Mouse (Mus musculus) ZHBTc4 (cell line): Measurements from ENCODE around the gene Prune2.
A peak's percentile ranks its signal among the peaks of the same experiment; 100 is the strongest.

Source experiments
- DNase-seq: peaks from one replicate; pipeline ENCODE4 v3.0.0-alpha.2; 2011; ENCODE audit warnings: low read depth, low spot score

Gene Prune2

DNA sequence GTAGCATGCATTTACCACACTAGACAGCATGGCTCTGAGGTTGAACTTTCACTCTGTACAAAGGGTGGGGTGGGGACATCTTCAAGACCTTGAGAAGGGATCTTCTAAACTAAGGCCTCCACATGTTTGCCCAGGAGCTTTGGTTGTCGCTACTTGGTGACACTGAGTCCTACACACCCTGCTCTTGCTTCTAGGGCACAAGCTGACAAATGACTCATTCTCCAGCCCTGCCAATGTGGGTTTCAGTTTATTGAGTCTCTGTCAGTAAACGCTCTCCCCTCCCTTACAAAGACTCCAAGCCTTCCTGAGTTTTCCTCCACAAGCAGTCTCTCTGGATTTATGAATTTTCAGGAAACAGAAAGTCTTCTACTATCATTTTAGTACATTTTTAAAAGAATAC, 307.3 kb downstream of the Prune2 start:
- DNase-seq: no peak

DNA sequence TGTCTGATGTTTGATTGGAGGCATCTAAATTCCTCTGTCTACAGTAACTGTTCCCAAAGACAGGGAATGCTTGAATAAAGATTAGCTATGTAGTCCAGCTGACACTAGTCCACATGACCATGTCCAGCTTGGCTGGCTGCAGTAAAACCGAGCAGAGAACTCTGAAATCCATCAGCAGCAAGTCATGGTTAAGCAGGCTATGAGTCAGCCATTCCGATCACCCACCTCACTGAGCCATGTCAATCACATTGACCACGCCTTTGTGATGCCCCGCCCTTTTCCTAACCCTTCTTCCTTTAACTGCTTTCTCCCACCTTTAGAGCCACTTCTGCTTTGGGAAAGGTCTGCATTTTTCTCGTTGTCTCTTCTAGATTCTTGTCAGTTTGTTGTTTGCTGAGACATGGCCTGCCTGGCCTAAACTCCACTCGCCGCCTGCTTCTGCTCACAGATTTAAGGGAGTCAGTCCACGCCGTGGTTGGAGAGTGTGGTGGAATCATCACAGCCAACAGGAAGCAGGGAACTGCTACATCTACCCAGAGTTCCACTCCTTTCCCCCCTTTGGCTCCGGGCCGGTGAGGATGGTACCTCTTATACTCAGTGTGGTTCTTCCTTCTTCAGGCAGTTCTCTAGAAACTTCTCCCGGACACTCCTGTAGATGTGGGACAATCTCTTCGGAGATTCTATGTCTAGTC, 307.9 kb downstream of the Prune2 start:
- DNase-seq: peak; percentile 37

DNA sequence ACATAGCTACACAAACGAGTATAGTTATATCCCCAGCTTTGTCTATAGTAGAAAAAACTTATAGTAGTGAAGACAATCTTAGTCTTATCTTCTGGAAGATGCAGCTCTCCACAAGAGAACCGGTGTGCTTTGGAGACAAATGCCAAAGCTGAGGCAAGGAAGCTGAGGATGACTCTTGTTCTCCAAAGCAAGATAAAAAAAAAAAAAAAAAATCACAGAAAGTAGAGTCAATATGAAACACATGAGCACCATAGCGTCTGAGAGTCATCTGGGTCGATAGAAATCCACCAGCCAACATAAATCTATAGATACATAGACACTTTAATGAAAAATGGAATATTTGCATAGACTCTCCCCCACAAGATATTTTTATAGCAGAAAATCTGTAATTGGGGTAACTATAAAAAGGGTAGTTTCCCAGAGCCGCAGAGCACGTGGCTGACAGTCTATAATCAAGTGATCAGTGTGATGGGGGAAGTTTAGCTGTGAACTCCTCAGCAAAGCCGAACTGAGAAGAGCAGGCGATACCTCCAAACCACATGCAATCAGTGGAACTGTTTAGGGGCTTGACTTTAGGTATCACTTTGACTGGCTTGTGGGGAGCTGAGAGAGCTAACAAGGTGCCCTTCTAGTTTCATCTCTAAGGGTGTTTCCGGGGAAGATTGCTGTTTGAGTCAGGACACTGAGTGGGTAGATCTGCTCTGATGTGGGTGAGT, 308.7 kb downstream of the Prune2 start:
- no peak for DNase-seq

DNA sequence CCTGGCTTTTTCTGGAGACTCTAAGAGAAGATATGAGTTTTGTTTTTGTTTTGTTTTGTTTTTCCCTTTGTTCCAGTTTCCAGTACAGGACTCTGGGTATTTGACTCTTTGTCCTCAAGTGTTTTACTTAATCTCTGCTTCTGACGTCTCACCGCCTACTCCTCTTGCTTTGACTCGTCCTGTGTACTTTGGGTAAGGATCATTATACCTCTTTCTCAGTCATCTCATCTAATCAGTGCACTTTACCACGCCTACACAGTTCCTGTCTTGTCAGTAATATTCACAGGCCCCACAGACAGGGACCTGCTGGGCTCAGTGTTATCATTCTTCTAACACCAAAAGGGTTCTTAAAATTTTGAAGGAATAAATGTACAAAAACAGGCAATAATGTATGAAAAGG, 312.8 kb downstream of the Prune2 start:
- no peak for DNase-seq

DNA sequence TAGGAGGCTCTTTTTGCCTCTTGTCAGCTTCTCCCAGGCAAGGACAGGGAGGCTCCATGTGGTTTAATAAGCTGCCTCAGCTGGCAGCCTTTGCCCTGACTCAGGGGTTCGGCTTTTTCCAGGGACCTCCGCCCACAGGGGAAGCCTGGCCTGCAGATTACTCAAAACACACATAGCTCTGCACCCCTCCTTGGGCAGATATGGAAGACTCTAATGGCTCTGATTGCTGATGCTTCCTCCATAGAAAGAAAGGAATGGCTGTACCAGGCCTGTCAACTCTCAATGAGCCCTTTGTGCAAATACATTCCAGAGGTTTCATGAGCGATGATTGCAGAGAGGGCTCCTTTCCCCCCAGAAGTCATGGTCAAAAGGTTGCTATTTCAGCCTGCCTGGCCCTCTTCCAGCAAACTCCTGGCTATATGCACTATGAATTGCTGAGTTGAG, 315.3 kb downstream of the Prune2 start:
- DNase-seq: peak; percentile 15

DNA sequence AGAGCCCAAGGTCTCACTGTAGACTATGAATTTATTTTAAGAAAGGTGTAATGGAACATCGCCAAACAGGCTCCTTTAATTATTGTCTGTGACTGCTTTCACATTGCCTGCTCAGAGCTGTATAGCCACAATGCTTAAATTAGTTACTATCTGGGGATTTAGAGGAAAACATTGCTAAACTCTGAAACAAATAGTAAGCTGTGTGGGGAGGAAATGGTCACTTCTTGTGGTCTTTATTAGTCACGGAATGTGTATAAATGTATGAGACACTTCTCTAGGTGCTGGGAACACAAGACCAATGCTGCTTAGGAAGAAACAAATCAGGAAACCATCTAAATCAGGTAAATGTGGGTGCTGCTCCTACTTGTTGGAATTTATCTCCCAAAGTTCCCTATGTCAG, 317.1 kb downstream of the Prune2 start:
- DNase-seq: no peak
